Mouse (Mus musculus) forebrain, postnatal 0 days (tissue): ENCODE measurements at regions not wholly inside any gene's neighbourhood (a gene's known extent, or its start where the extent isn't known, plus 50 kb on each side); places are given as distances from the start of the nearest gene placed in this dataset.
"Not testable (repeated sequence)": the region's sequence is repeated elsewhere in the genome, so short reads cannot be mapped to it uniquely, and the experiment has no call there.

Experiments
- ATAC-seq: fragments of 200-750 bp; cut with Nextera tagmentation; 2 replicates; pipeline ENCODE4 v1.8.0; 2017; ENCODE audit warnings: mild to moderate bottlenecking, moderate library complexity
- DNase-seq: peaks from one replicate; pipeline ENCODE4 v3.0.0-alpha.2; 2015
- H3K27ac ChIP-seq: fragments of 300-500 bp; sonication (generic); 2 replicates; pipeline ENCODE4 v1.5.1; 2014; ENCODE audit warnings: low read depth, mild to moderate bottlenecking, antibody characterized with exemption, low read length, moderate library complexity, mixed read lengths
- H3K27me3 ChIP-seq: fragments of 300-500 bp; sonication (generic); 2 replicates; pipeline ENCODE4 v1.6.1; 2014; ENCODE audit warnings: mild to moderate bottlenecking, low read length, mixed read lengths; ENCODE audit not compliant: insufficient read depth
- H3K36me3 ChIP-seq: fragments of 300-500 bp; sonication (generic); 2 replicates; pipeline ENCODE4 v1.6.1; 2014; ENCODE audit warnings: mild to moderate bottlenecking, moderate library complexity; ENCODE audit not compliant: insufficient read depth
- H3K4me1 ChIP-seq: fragments of 300-500 bp; sonication (generic); 2 replicates; pipeline ENCODE4 v1.6.1; 2014; ENCODE audit warnings: antibody characterized with exemption; ENCODE audit not compliant: insufficient read depth
- H3K4me2 ChIP-seq: fragments of 300-500 bp; sonication (generic); 2 replicates; pipeline ENCODE4 v1.6.1; 2014; ENCODE audit warnings: low read depth, mild to moderate bottlenecking, moderate library complexity
- H3K4me3 ChIP-seq: fragments of 300-500 bp; sonication (generic); 2 replicates; pipeline ENCODE4 v1.5.1; 2014; ENCODE audit warnings: low read depth, low read length, mixed read lengths
- H3K9ac ChIP-seq: fragments of 300-500 bp; sonication (generic); 2 replicates; pipeline ENCODE4 v1.6.1; 2014; ENCODE audit warnings: mild to moderate bottlenecking
- H3K9me3 ChIP-seq: fragments of 300-500 bp; sonication (generic); 2 replicates; pipeline ENCODE4 v1.6.1; 2016; ENCODE audit warnings: low read length
- CTCF ChIP-seq: sonication (generic); IDR thresholded peaks from 2 replicates; pipeline ENCODE4 v1.5.1; 2016; ENCODE audit warnings: antibody characterized with exemption, control low read depth, low read depth
- WGBS: fragments of 180-500 bp; shearing (Covaris S2); extraction: QIAGEN DNeasy Blood & Tissue Kit; methylation state at CpG from one replicate; pipeline ENCODE4 v1.1.7; 2014; 5-methylcytosine and 5-hydroxymethylcytosine counted together

GRCm38 (mm10) chr11:7815750-7816149 is 602.0 kb upstream of the Igfbp3 start:
- Histone ChIP-seq H3K27me3 (no peaks in the 10 kb centered on the region), H3K36me3 (no peaks in the 10 kb centered on the region), H3K27ac (no peak overlapping the region), H3K4me3 (no peak overlapping the region), H3K4me2 (no peak overlapping the region), H3K9ac (no peak overlapping the region), H3K4me1 (no peaks in the 10 kb centered on the region), H3K9me3 (no peaks in the 10 kb centered on the region)
- DNase-seq (no peak), ATAC-seq (no peak)
- WGBS: 85% methylated on average over 5 of the region's 5 CpGs
- no peak for TF ChIP-seq CTCF

GRCm38 (mm10) chr11:7814556-7814955 is 600.8 kb upstream of the Igfbp3 start:
- no peak for TF ChIP-seq CTCF
- H3K4me1 ChIP-seq: no peaks in the 10 kb centered on the region
- no peaks in the 10 kb centered on the region for H3K9me3 ChIP-seq
- 70% methylated on average over 2 of the region's 2 CpGs for WGBS
- H3K4me2 ChIP-seq: no peak overlapping the region
- H3K27me3 ChIP-seq: no peaks in the 10 kb centered on the region
- H3K4me3 ChIP-seq: no peak overlapping the region
- ATAC-seq: peak; percentile 40; the same call in 1 of the 2 replicates
- no peak for DNase-seq
- no peak overlapping the region for H3K27ac ChIP-seq
- H3K9ac ChIP-seq: no peak overlapping the region
- no peaks in the 10 kb centered on the region for H3K36me3 ChIP-seq

- WGBS: 74% methylated on average over 2 of the region's 2 CpGs
- H3K4me2 ChIP-seq: no peak overlapping the region
- no peaks in the 10 kb centered on the region for H3K36me3 ChIP-seq
- TF ChIP-seq CTCF: no peak
- no peaks in the 10 kb centered on the region for H3K4me1 ChIP-seq
- DNase-seq (no peak), ATAC-seq (no peak)
- H3K9ac ChIP-seq: no peak overlapping the region
- H3K4me3 ChIP-seq: no peak overlapping the region
- no peak overlapping the region for H3K27ac ChIP-seq
- no peaks in the 10 kb centered on the region for H3K27me3 ChIP-seq
- no peaks in the 10 kb centered on the region for H3K9me3 ChIP-seq
These were observed 598.7 kb upstream of the Igfbp3 start for GRCm38 (mm10) chr11:7812436-7812835.

GRCm38 (mm10) chr11:7809741-7810140 is 596.0 kb upstream of the Igfbp3 start:
- H3K4me1 ChIP-seq: no peaks in the 10 kb centered on the region
- H3K4me3 ChIP-seq: no peak overlapping the region
- H3K9ac ChIP-seq: no peak overlapping the region
- H3K27ac ChIP-seq: no peak overlapping the region
- 69% methylated on average over 2 of the region's 2 CpGs for WGBS
- H3K27me3 ChIP-seq: no peaks in the 10 kb centered on the region
- no peaks in the 10 kb centered on the region for H3K9me3 ChIP-seq
- H3K4me2 ChIP-seq: no peak overlapping the region
- no peak for ATAC-seq
- no peak for TF ChIP-seq CTCF
- no peaks in the 10 kb centered on the region for H3K36me3 ChIP-seq
- no peak for DNase-seq

GRCm38 (mm10) chr11:7796373-7796772 is 582.6 kb upstream of the Igfbp3 start:
- Histone ChIP-seq H3K9me3 (no peaks in the 10 kb centered on the region), H3K27me3 (no peaks in the 10 kb centered on the region), H3K4me1 (no peaks in the 10 kb centered on the region), H3K36me3 (no peaks in the 10 kb centered on the region), H3K9ac (no peak overlapping the region), H3K4me3 (no peak overlapping the region), H3K27ac (no peak overlapping the region), H3K4me2 (no peak overlapping the region)
- WGBS: 77% methylated on average over 5 of the region's 5 CpGs
- TF ChIP-seq CTCF: no peak
- ATAC-seq (peak; percentile 58), DNase-seq (peak; percentile 12)

- H3K9me3 ChIP-seq: no peaks in the 10 kb centered on the region
- TF ChIP-seq CTCF: no peak
- no peak overlapping the region for H3K9ac ChIP-seq
- H3K27me3 ChIP-seq: no peaks in the 10 kb centered on the region
- no peaks in the 10 kb centered on the region for H3K36me3 ChIP-seq
- 84% methylated on average over 1 of the region's 1 CpGs for WGBS
- no peak for ATAC-seq
- H3K4me1 ChIP-seq: no peaks in the 10 kb centered on the region
- no peak for DNase-seq
- H3K27ac ChIP-seq: no peak overlapping the region
- no peak overlapping the region for H3K4me3 ChIP-seq
- no peak overlapping the region for H3K4me2 ChIP-seq
These were observed 580.5 kb upstream of the Igfbp3 start for GRCm38 (mm10) chr11:7794206-7794605.

- no peak overlapping the region for H3K4me3 ChIP-seq
- H3K36me3 ChIP-seq: no peaks in the 10 kb centered on the region
- DNase-seq: no peak
- H3K27ac ChIP-seq: no peak overlapping the region
- H3K9me3 ChIP-seq: no peaks in the 10 kb centered on the region
- H3K4me1 ChIP-seq: no peaks in the 10 kb centered on the region
- no peak overlapping the region for H3K4me2 ChIP-seq
- 80% methylated on average over 8 of the region's 8 CpGs for WGBS
- no peak for TF ChIP-seq CTCF
- ATAC-seq: no peak
- no peaks in the 10 kb centered on the region for H3K27me3 ChIP-seq
- no peak overlapping the region for H3K9ac ChIP-seq
These were observed 566.9 kb upstream of the Igfbp3 start for GRCm38 (mm10) chr11:7780476-7781112.

- not testable (repeated sequence) for H3K4me3 ChIP-seq, H3K4me2 ChIP-seq, DNase-seq, H3K4me1 ChIP-seq, H3K27me3 ChIP-seq, H3K9ac ChIP-seq, H3K9me3 ChIP-seq, H3K36me3 ChIP-seq, H3K27ac ChIP-seq, ATAC-seq
These were observed 561.6 kb upstream of the Igfbp3 start for GRCm38 (mm10) chr11:7775361-7775760.
